8 mouse cellular contexts compared by ENCODE assay signal in the genomic region with DNA sequence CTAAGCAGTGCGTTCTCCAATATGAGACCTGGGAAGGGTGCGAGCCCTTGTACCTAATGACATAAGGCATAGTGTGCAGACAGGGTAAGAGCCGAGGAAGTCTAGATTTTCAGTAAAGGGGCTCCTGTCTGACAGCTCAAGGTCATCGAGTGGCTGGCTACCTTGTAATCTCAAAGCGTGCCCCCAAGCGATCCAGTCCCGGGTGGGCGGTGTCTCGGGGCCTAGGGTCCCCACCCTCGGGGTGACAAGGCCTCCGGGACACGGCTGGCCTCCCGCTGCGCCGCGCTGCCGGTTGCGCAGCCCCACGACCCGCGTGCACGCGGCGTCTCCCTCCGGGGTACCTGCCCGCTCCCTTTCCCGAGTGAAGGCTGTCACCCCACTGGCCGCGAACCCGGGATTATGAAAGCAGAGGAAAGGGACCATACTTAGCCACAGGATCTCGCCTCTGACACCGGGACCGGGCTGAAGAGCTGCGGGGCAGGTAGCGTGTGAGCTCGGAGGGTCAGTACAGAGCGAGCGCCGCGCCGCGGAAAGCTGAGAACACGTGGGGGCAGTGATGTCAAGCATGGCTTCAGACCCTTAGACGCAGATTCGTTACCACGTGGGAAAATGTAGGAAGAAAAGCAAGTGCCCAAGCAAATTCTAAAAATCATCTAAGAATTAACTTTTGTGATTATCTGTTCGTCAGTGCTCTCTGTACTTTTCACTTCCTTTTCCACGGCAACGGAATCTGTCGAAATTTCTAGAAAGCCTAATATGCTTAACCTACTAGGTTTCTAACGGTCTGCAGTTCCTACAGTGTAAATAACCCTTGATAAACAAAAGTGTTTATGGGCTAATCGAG. TPM values are rescaled to one million over a fixed set of nuclear protein-coding genes. Genes with fewer than 3 reads are reported as not detected.
DNase-seq lines count a peak whose midpoint lies in the region; ATAC-seq and TF ChIP-seq lines count a peak whose summit lies in the region.

Gene Timm9, minus strand, starts transcription at position 555 of the 844 bp plus-strand sequence.
Gene 2700049A03Rik, plus strand, starts transcription at position 719 of the 844 bp plus-strand sequence.

- peak within 1 kb of the TSS; percentile 99 for H3K27ac ChIP-seq in MEL (ENCODE audit: control insufficient read depth, low read depth, low read length)
- peak within 1 kb of the TSS; percentile 68 for H3K27ac ChIP-seq in cerebellum, adult 2 months (ENCODE audit: insufficient read depth, low read length)
- H3K27ac ChIP-seq in forebrain, embryonic 16.5 days (ENCODE audit: low read length), result peak within 1 kb of the TSS; percentile 91
- H3K27ac ChIP-seq in layer of hippocampus, adult 2 months, result peak within 1 kb of the TSS; percentile 99

- peak; percentile 92 for DNase-seq in MEL (ENCODE audit: low read depth, low spot score)
- peak; percentile 84 to 86 for DNase-seq in cerebellum, adult 2 months
- peak; percentile 69 to 88 for DNase-seq in heart, postnatal 36 days
- peak; percentile 66 to 72 for DNase-seq in layer of hippocampus, adult 2 months (ENCODE audit: low spot score in 2 of 2)
- DNase-seq in lung, adult 2 months, result peak; percentile 79
- DNase-seq in thymus, adult 18-20 months, result peak; percentile 57 to 71

- peaks cover 0 to 7% of the 10 kb centered on the region in 2 experiments; a peak in 2 of 4 replicates for H3K4me1 ChIP-seq in MEL (ENCODE audit: control insufficient read depth in 1 of 2, insufficient read depth in 2 of 2, low read length in 2 of 2)
- H3K4me1 ChIP-seq in cerebellum, adult 2 months (ENCODE audit: control insufficient read depth, insufficient read depth, low read length), result no peaks in the 10 kb centered on the region
- peaks cover 30% of the 10 kb centered on the region for H3K4me1 ChIP-seq in forebrain, embryonic 16.5 days (replicated peaks; ENCODE audit: control insufficient read depth, insufficient read depth, low read length)
- H3K4me1 ChIP-seq in lung, adult 2 months (ENCODE audit: control insufficient read depth, insufficient read depth, low read length), result peaks cover 6% of the 10 kb centered on the region; the same call in 1 of the 2 replicates

- H3K9ac ChIP-seq in MEL (ENCODE audit: control insufficient read depth, low read depth, low read length, poor library complexity, severe bottlenecking), result peak within 1 kb of the TSS; percentile 96
- H3K9ac ChIP-seq in forebrain, embryonic 16.5 days (replicated peaks; ENCODE audit: low read depth, low read length), result peak within 1 kb of the TSS; percentile 84

- intact Hi-C loops in heart, postnatal 36 days (cut with DNase I), result loop anchor here (5.0 to 10.0 kb wide), 2 partner anchors 164 to 682 kb away; partner anchors contain the start of genes Psma3 and Tmx1

- no peaks in the 10 kb centered on the region for H3K9me3 ChIP-seq in MEL (replicated peaks; ENCODE audit: insufficient read depth, low read length)
- H3K9me3 ChIP-seq in forebrain, embryonic 16.5 days (ENCODE audit: control insufficient read depth, low read length), result no peaks in the 10 kb centered on the region

- ATAC-seq in forebrain, embryonic 16.5 days, result peak; percentile 93
- peak; percentile 72 for ATAC-seq in neutrophil, adult 5-6 weeks (ENCODE audit: extremely low read depth, insufficient number of reproducible peaks, low FRiP score, poor library complexity, severe bottlenecking)

- peaks cover 5 to 21% of the 10 kb centered on the region in 2 experiments for H3K36me3 ChIP-seq in MEL (ENCODE audit: control insufficient read depth in 1 of 2, insufficient read depth in 2 of 2, low read length in 2 of 2)
- H3K36me3 ChIP-seq in forebrain, embryonic 16.5 days (ENCODE audit: control insufficient read depth, insufficient read depth), result 0 out of 2 replicates have a peak, but pooled peaks cover 4% of the 10 kb centered on the region

- WGBS in cerebellum, adult 2 months, result under 1% methylated on average over 52 of the region's 52 CpGs
- under 1% methylated on average over 52 of the region's 52 CpGs for WGBS in forebrain, embryonic 16.5 days
- WGBS in lung, adult 2 months, result under 1% methylated on average over 52 of the region's 52 CpGs

- peak within 1 kb of the TSS; percentile 70 to 81 for H3K4me3 ChIP-seq in MEL (ENCODE audit: control insufficient read depth in 1 of 2, insufficient read depth in 1 of 2, low read depth in 2 of 2, low read length in 2 of 2)
- peak within 1 kb of the TSS; percentile 96 for H3K4me3 ChIP-seq in cerebellum, adult 2 months (replicated peaks; ENCODE audit: insufficient read depth, low read depth, low read length)
- peak within 1 kb of the TSS; percentile 83 for H3K4me3 ChIP-seq in forebrain, embryonic 16.5 days (replicated peaks; ENCODE audit: low read length)
- H3K4me3 ChIP-seq in layer of hippocampus, adult 2 months, result peak within 1 kb of the TSS; percentile 97
- H3K4me3 ChIP-seq in lung, adult 2 months (replicated peaks; ENCODE audit: extremely low read depth, low read depth, low read length), result peak within 1 kb of the TSS; percentile 100

- TF ChIP-seq RAD21 in MEL (IDR thresholded peaks at IDR 0.05; ENCODE audit: low read depth, low read length), result no peak

- H3K79me2 ChIP-seq in MEL (ENCODE audit: control insufficient read depth, insufficient read depth, low read length, poor library complexity), result peaks cover 35% of the 10 kb centered on the region

- H3K4me2 ChIP-seq in forebrain, embryonic 16.5 days (ENCODE audit: low read length), result peak within 1 kb of the TSS; percentile 97

- H3K27me3 ChIP-seq in MEL (ENCODE audit: control insufficient read depth in 1 of 2, insufficient read depth in 2 of 2, low read length in 2 of 2), result no peaks in the 10 kb centered on the region
- H3K27me3 ChIP-seq in cerebellum, adult 2 months (ENCODE audit: control insufficient read depth, insufficient read depth, low read length), result no peaks in the 10 kb centered on the region
- no peaks in the 10 kb centered on the region for H3K27me3 ChIP-seq in forebrain, embryonic 16.5 days (replicated peaks; ENCODE audit: control insufficient read depth, insufficient read depth, low read length)

- no peak; a peak in 1 of 4 replicates for TF ChIP-seq EP300 in MEL (IDR thresholded peaks at IDR 0.05; ENCODE audit: low read depth in 1 of 2, low read length in 2 of 2)

- TF ChIP-seq POLR2A in MEL (IDR thresholded peaks at IDR 0.05; ENCODE audit: control insufficient read depth in 1 of 2, insufficient read depth in 1 of 2, low read depth in 1 of 2, low read length in 2 of 2, poor library complexity in 1 of 2), result peak; percentile 67 to 74; a peak in 2 of 4 replicates
- peak; percentile 91 for TF ChIP-seq POLR2A in cerebellum, adult 2 months (IDR thresholded peaks at IDR 0.05; ENCODE audit: borderline replicate concordance, insufficient read depth, low read length)
- TF ChIP-seq POLR2A in lung, adult 2 months (IDR thresholded peaks at IDR 0.05; ENCODE audit: borderline replicate concordance, extremely low read depth, low read depth, low read length), result peak; percentile 73; the same call in 1 of the 2 replicates

- no peak for TF ChIP-seq CTCF in MEL (IDR thresholded peaks at IDR 0.05 in 2 of 3, conservative IDR thresholded peaks at IDR 0.05 in 1 of 3; ENCODE audit: control insufficient read depth in 1 of 3, insufficient read depth in 1 of 3, low read depth in 2 of 3, low read length in 3 of 3, poor library complexity in 1 of 3, severe bottlenecking in 1 of 3)
- no peak for TF ChIP-seq CTCF in cerebellum, adult 2 months (IDR thresholded peaks at IDR 0.05; ENCODE audit: borderline replicate concordance, insufficient read depth, low read depth, low read length)
- TF ChIP-seq CTCF in layer of hippocampus, adult 2 months (conservative IDR thresholded peaks at IDR 0.05), result no peak
- TF ChIP-seq CTCF in lung, adult 2 months (IDR thresholded peaks at IDR 0.05; ENCODE audit: insufficient read depth, low read length), result no peak

TF ChIP-seq in MEL, 35 proteins besides CTCF, POLR2A, EP300 and RAD21 (continues in another document):
- TF ChIP-seq ETS1 (IDR thresholded peaks at IDR 0.05; ENCODE audit: low read depth, low read length), result no peak
- TF ChIP-seq TAL1 (IDR thresholded peaks at IDR 0.05; ENCODE audit: low read length), result no peak
- no peak for TF ChIP-seq ZNF384 (IDR thresholded peaks at IDR 0.05; ENCODE audit: low read depth, low read length)
- peak; percentile 83 for TF ChIP-seq POLR2AphosphoS2 (IDR thresholded peaks at IDR 0.05; ENCODE audit: low read length)
- TF ChIP-seq MYB (IDR thresholded peaks at IDR 0.05; ENCODE audit: low read depth, low read length), result peak; percentile 93; the same call in 1 of the 2 replicates
- peak in 1 of 2 experiments; percentile 54; a peak in 1 of 4 replicates for TF ChIP-seq USF2 (IDR thresholded peaks at IDR 0.05; ENCODE audit: borderline replicate concordance in 1 of 2, insufficient read depth in 1 of 2, low read depth in 1 of 2, low read length in 2 of 2)
- no peak; the same call in 1 of the 2 replicates for TF ChIP-seq KAT2A (conservative IDR thresholded peaks at IDR 0.05; ENCODE audit: low read depth, low read length)
- TF ChIP-seq TCF12 (IDR thresholded peaks at IDR 0.05; ENCODE audit: low read depth, low read length), result peak; percentile 21
- TF ChIP-seq USF1 (IDR thresholded peaks at IDR 0.05; ENCODE audit: low read depth, low read length), result peak; percentile 94
- peak; percentile 62; the same call in 1 of the 2 replicates for TF ChIP-seq ZMIZ1 (IDR thresholded peaks at IDR 0.05; ENCODE audit: low read depth, low read length)
- peak; percentile 100 for TF ChIP-seq MXI1 (IDR thresholded peaks at IDR 0.05; ENCODE audit: low read depth, low read length)
- TF ChIP-seq ZKSCAN1 (IDR thresholded peaks at IDR 0.05; ENCODE audit: low read depth, low read length), result no peak

RNA-seq across cellular contexts. Expression of gene Timm9, which starts in this region (rescaled TPM):
- total RNA-seq in MEL (2012; rRNA removed), result 131 and 147 TPM in 2 replicates
- 10 to 100 TPM in 1 of 2 experiments, not detected in 1; 68.4 TPM for polyA plus RNA-seq in MEL (2012; ENCODE audit: insufficient read depth in 1 of 2, insufficient read length in 2 of 2, low read depth in 1 of 2, low replicate concordance in 2 of 2, missing spikeins in 1 of 2)
- 76.6 and 78.0 TPM in 2 replicates for polyA plus RNA-seq in cerebellum, adult 2 months (2012; rRNA removed)
- 83.9 and 105 TPM in 2 replicates for polyA plus RNA-seq in forebrain, embryonic 16.5 days (2015; fragmentation: Nextera tagmentation; extraction: Ambion mirVana)
- total RNA-seq in heart, postnatal 36 days (2021), result 10 to 100 TPM; 26.5 to 30.0 TPM
- 10 to 100 TPM; 61.7 to 69.7 TPM for total RNA-seq in layer of hippocampus, adult 2 months (2021)
- 6.2 and 7.9 TPM in 2 replicates for polyA plus RNA-seq in lung, adult 2 months (2012; rRNA removed)
- 28.6 and 40.3 TPM in 2 replicates for total RNA-seq in neutrophil, adult 5-6 weeks (2017)

RNA-seq across cellular contexts. Expression of gene 2700049A03Rik, which starts in this region (rescaled TPM):
- total RNA-seq in MEL (2012; rRNA removed), result 5.8 and 6.6 TPM in 2 replicates
- polyA plus RNA-seq in MEL (2012; ENCODE audit: insufficient read depth in 1 of 2, insufficient read length in 2 of 2, low read depth in 1 of 2, low replicate concordance in 2 of 2, missing spikeins in 1 of 2), result 1 to 10 TPM in 1 of 2 experiments, not detected in 1; 7.2 TPM
- polyA plus RNA-seq in cerebellum, adult 2 months (2012; rRNA removed), result 6.5 and 6.8 TPM in 2 replicates
- 18.4 and 18.6 TPM in 2 replicates for polyA plus RNA-seq in forebrain, embryonic 16.5 days (2015; fragmentation: Nextera tagmentation; extraction: Ambion mirVana)
- 1 to 10 TPM; 3.2 to 3.3 TPM for total RNA-seq in heart, postnatal 36 days (2021)
- total RNA-seq in layer of hippocampus, adult 2 months (2021), result 1 to 10 TPM; 7.5 to 9.0 TPM
- polyA plus RNA-seq in lung, adult 2 months (2012; rRNA removed), result 1.9 and 2.3 TPM in 2 replicates
- total RNA-seq in neutrophil, adult 5-6 weeks (2017), result 18.4 and 19.1 TPM in 2 replicates

Comparison
In these comparisons a context has a peak if more than half of its experiments do, and no peak if none do; other contexts are left out.
1. Peak in every context shown above with its lines: DNase-seq, ATAC-seq, H3K4me3 ChIP-seq and H3K27ac ChIP-seq.